Mouse (Mus musculus) embryo, embryonic 10.5 days (tissue): Measurements from ENCODE around the gene Abhd16a.

Experiments
- DNase-seq: peaks from one replicate; pipeline ENCODE4 v3.0.0-alpha.2; 2015; ENCODE audit warnings: low spot score

Gene Abhd16a

DNA sequence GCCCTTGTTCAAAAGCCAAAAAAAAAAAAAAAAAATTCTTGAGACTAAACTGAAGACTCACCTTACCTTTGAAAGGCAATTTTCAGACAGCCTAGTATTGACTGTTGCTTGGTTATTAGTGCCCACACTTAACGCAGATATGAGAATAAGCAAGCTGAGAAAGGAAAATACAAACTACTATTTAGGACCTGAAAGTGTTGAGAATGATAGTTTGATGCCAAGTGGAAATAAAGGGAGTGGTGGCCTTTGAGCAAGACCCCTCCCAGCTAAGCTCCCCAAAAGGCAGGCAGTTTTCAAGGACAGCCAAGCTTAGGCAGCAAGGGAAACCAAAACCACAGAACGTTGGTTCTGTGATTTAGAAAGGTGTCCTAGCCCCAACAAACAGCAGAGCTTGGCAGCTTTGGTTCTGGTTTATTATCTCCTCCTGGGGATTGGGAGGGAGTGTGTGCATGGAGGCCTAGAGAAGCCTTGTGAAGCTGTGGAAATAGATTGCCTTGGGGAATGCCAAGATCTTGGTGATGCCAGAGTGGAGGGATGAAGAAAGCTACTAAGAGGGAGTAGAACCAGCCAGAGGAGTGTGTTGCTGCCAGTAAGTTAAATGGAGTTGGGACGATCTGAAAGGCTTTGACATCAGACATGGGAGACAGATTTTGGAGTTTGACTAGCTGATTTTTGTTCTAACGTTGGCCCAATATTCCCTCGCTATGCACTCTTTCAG is 59.0 kb downstream of the Abhd16a start:
- no peak for DNase-seq

GRCm38 (mm10) chr17:35152121-35152520 is 63.1 kb downstream of the Abhd16a start:
- DNase-seq: no peak
